Mouse (Mus musculus) E14TG2a.4 (cell line): Measurements from ENCODE around the gene Rasgef1b.

Experiments
- CTCF ChIP-seq: conservative IDR thresholded peaks from 2 replicates; pipeline ENCODE4 v1.5.1; 2014; ENCODE audit warnings: low read length
- NANOG ChIP-seq: IDR thresholded peaks from 2 replicates; pipeline ENCODE4 v1.6.1; 2014; ENCODE audit warnings: borderline replicate concordance, low read length, mixed read lengths
- POU5F1 ChIP-seq: IDR thresholded peaks from 2 replicates; pipeline ENCODE4 v1.6.1; 2014; ENCODE audit warnings: low read length, borderline replicate concordance

DNA sequence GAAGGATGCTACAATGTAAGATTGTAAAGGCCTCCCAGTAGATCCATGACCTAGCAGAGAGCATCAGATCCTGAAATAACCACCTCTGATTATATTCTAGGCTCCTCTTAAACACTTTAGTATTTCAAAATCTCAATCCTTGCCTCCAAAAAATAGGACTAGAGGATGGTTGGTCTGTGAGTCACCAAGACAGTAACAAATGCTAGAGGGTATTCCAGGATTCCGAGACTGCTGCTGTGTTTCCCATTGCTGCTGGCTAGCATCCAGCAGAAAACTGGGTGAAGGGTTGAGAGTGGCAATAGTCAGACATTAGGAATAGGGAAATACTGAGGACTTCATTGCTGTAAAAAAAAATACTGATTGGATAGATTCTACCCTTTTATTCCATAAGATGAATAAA is 457.3 kb downstream of the Rasgef1b start:
- no peak for TF ChIP-seq CTCF
- no peak for TF ChIP-seq NANOG
- TF ChIP-seq POU5F1: no peak
